Mouse (Mus musculus) hindbrain, embryonic 11.5 days (tissue): ENCODE results near the gene Wfdc6a. TPM values are rescaled to one million over a fixed set of nuclear protein-coding genes. Genes with fewer than 3 reads are reported as not detected.

Experiments used
- ATAC-seq: fragments of 200-750 bp; cut with Nextera tagmentation; 2 replicates; pipeline ENCODE4 v1.8.0; 2017; ENCODE audit warnings: mild to moderate bottlenecking, moderate TSS enrichment, moderate library complexity; ENCODE audit not compliant: low FRiP score
- DNase-seq: peaks from one replicate; pipeline ENCODE4 v3.0.0-alpha.2; 2015; ENCODE audit warnings: low spot score
- H3K27ac ChIP-seq: fragments of 300-500 bp; sonication (generic); 2 replicates; pipeline ENCODE4 v1.5.1; 2014; ENCODE audit warnings: mild to moderate bottlenecking, low read depth, low read length
- H3K27me3 ChIP-seq: fragments of 300-500 bp; sonication (generic); 2 replicates; pipeline ENCODE4 v1.6.1; 2014; ENCODE audit warnings: mild to moderate bottlenecking, low read length, moderate library complexity, mixed read lengths; ENCODE audit not compliant: control insufficient read depth, insufficient read depth
- H3K36me3 ChIP-seq: fragments of 300-500 bp; sonication (generic); 2 replicates; pipeline ENCODE4 v1.6.1; 2014; ENCODE audit warnings: mild to moderate bottlenecking, low read length, moderate library complexity, mixed read lengths; ENCODE audit not compliant: control insufficient read depth, insufficient read depth
- H3K4me1 ChIP-seq: fragments of 300-500 bp; sonication (generic); replicated peaks from 2 replicates; pipeline ENCODE4 v1.6.1; 2014; ENCODE audit warnings: low read length, mixed read lengths; ENCODE audit not compliant: control insufficient read depth, insufficient read depth
- H3K4me2 ChIP-seq: fragments of 300-500 bp; sonication (generic); replicated peaks from 2 replicates; pipeline ENCODE4 v1.6.1; 2014; ENCODE audit warnings: mild to moderate bottlenecking, low read depth, low read length
- H3K4me3 ChIP-seq: fragments of 300-500 bp; sonication (generic); 2 replicates; pipeline ENCODE4 v1.5.1; 2014; ENCODE audit warnings: low read depth, low read length
- H3K9ac ChIP-seq: fragments of 300-500 bp; sonication (generic); 2 replicates; pipeline ENCODE4 v1.6.1; 2014; ENCODE audit warnings: low read depth, low read length
- H3K9me3 ChIP-seq: fragments of 300-500 bp; sonication (generic); 2 replicates; pipeline ENCODE4 v1.6.1; 2016; ENCODE audit warnings: low read length; ENCODE audit not compliant: control insufficient read depth
- WGBS: fragments of 180-500 bp; shearing (Covaris S2); extraction: QIAGEN DNeasy Blood & Tissue Kit; methylation state at CpG from one replicate; pipeline ENCODE4 v1.1.7; 2014; 5-methylcytosine and 5-hydroxymethylcytosine counted together
- polyA plus RNA-seq: library from polyadenylated mRNA; unstranded; fragments of >200 nt; fragmentation: Nextera tagmentation; extraction: Ambion mirVana; gene quantifications from 2 replicates; pipeline ENCODE4 v1.2.1, GENCODE M21; 2014

Gene Wfdc6a
- polyA plus RNA-seq, 1 experiment from 2014 or later = not detected

DNA sequence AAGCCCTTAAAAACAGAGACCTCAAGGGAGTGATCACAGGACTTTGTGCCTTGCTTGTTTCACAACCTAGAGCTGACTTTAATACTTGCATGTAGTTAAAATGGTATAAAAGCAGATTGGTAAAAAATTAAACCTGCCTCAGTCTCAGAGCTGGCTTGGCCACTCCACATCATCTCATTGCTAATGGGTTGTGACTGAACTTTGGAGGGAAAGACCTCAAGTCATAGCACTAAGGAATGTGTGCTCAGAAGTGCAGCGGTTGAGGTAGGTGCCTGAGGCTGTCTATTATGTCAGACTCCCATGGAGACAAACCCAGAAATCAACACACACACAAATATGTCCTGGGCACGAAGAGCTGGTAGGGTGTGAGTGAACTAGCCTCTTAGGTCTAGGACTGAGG is 41.5 kb downstream of the Wfdc6a start:
- H3K27ac ChIP-seq = no peak overlapping the region
- H3K9me3 ChIP-seq = no peaks in the 10 kb centered on the region

DNA sequence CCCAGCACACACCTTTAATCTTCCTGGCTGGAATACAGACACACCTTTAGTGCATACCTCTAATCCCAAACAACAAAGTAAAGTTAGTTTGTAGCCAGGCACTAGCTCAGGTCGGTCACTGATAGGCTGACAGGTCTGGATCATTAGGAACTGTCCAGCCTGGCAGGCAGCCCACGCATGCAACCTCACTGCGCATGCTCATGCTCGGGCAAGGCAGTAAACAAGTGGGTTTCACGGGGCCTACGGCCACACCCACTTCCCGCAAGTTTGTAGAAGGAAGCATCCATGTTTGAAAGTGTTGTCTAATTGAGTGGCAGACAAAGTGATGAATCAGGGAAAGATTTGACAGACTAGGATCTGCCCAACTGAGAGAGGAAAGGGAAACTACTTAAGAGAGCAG is 42.6 kb downstream of the Wfdc6a start:
- DNase-seq = no peak
- no peaks in the 10 kb centered on the region for H3K4me1 ChIP-seq
- WGBS = 85% methylated on average over 7 of the region's 7 CpGs

More for the DNA sequence above, 41.5 kb downstream of the Wfdc6a start:
- no peak overlapping the region for H3K9ac ChIP-seq
- ATAC-seq (no peak), DNase-seq (no peak)
- H3K27me3 ChIP-seq = no peaks in the 10 kb centered on the region
- no peaks in the 10 kb centered on the region for H3K36me3 ChIP-seq
- no peak overlapping the region for H3K4me2 ChIP-seq
- no peaks in the 10 kb centered on the region for H3K4me1 ChIP-seq
- H3K4me3 ChIP-seq = no peak overlapping the region
- 68% methylated on average over 2 of the region's 2 CpGs for WGBS

DNA sequence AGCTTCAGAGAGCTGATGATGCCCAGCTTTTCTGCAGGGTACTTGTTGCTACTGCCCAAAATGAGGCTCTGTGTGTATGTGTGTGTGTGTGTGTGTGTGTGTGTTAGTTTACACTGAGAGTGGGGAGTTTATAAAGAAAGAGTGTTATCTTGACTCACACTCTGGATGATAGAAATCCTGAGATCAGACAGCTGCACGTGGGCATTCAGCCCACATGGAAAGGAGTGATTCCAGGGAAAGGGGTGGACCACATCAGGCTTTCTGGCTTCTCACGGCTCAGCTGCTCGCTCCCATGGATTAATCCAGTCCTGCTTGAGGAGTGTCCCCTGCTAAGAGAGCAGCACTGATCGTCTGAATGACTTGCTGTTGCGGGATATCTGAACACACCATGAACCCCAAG is 43.1 kb downstream of the Wfdc6a start:
- no peaks in the 10 kb centered on the region for H3K9me3 ChIP-seq
- H3K4me2 ChIP-seq = no peak overlapping the region
- no peak for ATAC-seq
- 84% methylated on average over 5 of the region's 5 CpGs for WGBS
- H3K27ac ChIP-seq = no peak overlapping the region
- H3K36me3 ChIP-seq = no peaks in the 10 kb centered on the region
- H3K4me1 ChIP-seq = no peaks in the 10 kb centered on the region
- no peak overlapping the region for H3K9ac ChIP-seq
- H3K4me3 ChIP-seq = no peak overlapping the region
- H3K27me3 ChIP-seq = no peaks in the 10 kb centered on the region
- DNase-seq = no peak

More for the DNA sequence above, 42.6 kb downstream of the Wfdc6a start:
- no peak overlapping the region for H3K9ac ChIP-seq
- H3K27ac ChIP-seq = no peak overlapping the region
- no peaks in the 10 kb centered on the region for H3K36me3 ChIP-seq
- ATAC-seq = no peak
- H3K4me2 ChIP-seq = no peak overlapping the region
- H3K27me3 ChIP-seq = no peaks in the 10 kb centered on the region
- no peaks in the 10 kb centered on the region for H3K9me3 ChIP-seq
- H3K4me3 ChIP-seq = no peak overlapping the region

DNA sequence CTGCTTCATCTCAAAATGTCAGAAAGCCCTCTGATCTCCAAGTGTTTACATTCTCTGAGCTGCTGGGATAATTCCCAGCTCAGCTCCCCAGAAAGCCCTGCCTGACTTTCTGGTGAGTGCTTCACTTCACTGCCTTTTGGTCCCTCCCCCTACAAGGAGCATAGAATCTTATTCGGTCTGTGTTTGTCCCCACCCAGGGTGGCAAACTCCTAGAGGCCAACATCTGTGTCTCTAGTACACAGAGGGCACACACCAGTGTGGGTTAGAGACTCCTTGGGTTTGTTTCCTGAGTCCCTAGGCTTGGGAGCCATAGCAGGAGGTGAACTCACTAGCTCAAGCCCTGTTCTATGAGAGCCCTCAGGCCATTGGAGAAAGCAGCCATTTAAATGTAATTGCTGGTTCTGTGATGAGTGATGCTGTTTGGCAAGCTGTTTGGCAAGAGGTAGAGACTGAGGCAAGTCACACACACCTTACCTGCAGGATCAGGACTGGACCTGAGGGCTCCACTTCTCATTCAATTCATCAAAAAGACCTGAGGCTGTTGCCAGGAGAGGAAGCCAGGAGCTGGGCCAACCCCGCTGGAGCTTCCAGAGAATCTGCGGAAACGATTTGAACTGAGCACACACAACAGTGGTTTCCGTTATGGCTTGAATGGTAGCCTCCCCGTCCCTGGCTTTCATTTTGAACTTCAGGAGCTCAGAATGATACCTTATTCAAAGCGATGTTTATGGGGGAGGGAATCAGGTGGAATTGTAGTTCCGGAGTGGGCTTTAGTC is 44.4 kb downstream of the Wfdc6a start:
- H3K4me1 ChIP-seq = no peaks in the 10 kb centered on the region
- ATAC-seq (no peak), DNase-seq (no peak)
- no peak overlapping the region for H3K4me3 ChIP-seq
- WGBS = 56% methylated on average over 8 of the region's 8 CpGs
- no peaks in the 10 kb centered on the region for H3K36me3 ChIP-seq
- no peak overlapping the region for H3K9ac ChIP-seq
- H3K4me2 ChIP-seq = no peak overlapping the region
- H3K9me3 ChIP-seq = no peaks in the 10 kb centered on the region
- no peak overlapping the region for H3K27ac ChIP-seq
- no peaks in the 10 kb centered on the region for H3K27me3 ChIP-seq

DNA sequence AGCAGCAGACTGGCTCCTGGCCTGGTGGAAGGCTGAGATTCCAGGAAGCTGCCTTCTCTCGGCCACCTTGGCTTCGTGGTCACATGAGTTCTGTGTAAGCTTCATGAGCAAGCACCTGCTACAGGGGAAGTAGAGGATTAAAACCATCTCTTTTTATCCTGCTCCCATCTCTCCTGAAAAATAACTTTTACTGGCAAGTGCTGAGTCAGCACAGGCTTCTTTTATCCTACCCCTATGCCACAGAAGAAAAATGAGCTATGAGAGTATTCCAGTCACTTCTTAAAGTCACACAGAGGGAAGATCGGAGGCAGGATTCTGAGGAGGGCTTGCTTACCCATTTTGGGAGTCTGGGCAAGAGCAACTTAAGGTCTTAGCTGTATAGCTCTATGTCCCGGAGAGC is 48.2 kb downstream of the Wfdc6a start:
- Histone ChIP-seq H3K36me3 (no peaks in the 10 kb centered on the region), H3K9me3 (no peaks in the 10 kb centered on the region), H3K4me1 (no peaks in the 10 kb centered on the region), H3K9ac (no peak overlapping the region), H3K4me2 (no peak overlapping the region), H3K4me3 (no peak overlapping the region), H3K27ac (no peak overlapping the region), H3K27me3 (no peaks in the 10 kb centered on the region)
- ATAC-seq (no peak), DNase-seq (no peak)
- WGBS = 85% methylated on average over 4 of the region's 4 CpGs

DNA sequence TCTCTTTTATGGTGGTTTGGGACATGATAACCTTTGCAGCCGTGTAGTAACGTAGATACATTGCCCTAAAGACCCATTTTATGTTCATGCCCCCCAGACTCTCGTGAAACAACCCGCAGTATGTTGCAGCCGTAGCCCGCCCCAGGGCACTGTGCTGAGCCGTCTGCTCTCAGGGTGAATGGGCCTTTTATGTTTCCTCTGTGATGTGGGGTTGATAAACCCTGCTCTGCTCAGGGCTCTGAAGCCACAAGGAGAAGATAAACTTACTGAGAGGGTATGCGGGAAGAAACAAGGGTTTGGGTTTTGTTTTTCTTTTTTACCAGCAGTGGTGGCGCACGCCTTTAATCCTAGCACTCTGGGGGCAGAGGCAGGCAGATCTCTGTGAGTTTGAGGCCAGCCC is 50.9 kb downstream of the Wfdc6a start:
- Histone ChIP-seq H3K36me3 (no peaks in the 10 kb centered on the region), H3K9ac (no peak overlapping the region), H3K4me3 (no peak overlapping the region), H3K27ac (no peak overlapping the region), H3K4me1 (no peaks in the 10 kb centered on the region), H3K4me2 (no peak overlapping the region), H3K9me3 (no peaks in the 10 kb centered on the region), H3K27me3 (no peaks in the 10 kb centered on the region)
- ATAC-seq = no peak
- WGBS = 82% methylated on average over 10 of the region's 10 CpGs
- DNase-seq = no peak

DNA sequence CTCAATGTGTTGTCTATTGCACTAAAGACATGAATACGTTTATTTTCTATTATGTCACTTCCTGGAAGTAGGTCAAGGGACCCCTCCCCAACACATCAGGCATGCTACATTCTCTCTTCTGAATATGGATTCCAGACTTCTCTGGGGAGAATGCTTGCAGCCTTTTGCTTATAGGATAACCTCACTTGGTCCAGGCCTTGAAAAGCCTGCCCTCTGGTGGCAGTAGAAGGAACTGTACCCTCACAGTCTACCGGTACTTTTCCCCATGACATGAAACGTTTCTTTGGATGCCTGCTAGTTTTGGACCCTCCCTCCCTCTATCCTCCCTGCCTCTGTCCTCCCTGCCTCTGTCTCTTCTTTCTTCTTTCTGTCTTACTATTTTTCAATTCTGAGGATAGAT is 54.1 kb downstream of the Wfdc6a start:
- Histone ChIP-seq H3K4me1 (no peaks in the 10 kb centered on the region), H3K36me3 (no peaks in the 10 kb centered on the region), H3K4me3 (no peak overlapping the region), H3K9me3 (no peaks in the 10 kb centered on the region), H3K27me3 (no peaks in the 10 kb centered on the region), H3K4me2 (no peak overlapping the region), H3K9ac (no peak overlapping the region), H3K27ac (no peak overlapping the region)
- no peak for ATAC-seq
- peak; percentile 82 for DNase-seq
- 11% methylated on average over 3 of the region's 3 CpGs for whole genome bisulfite sequencing

Other genes starting within 250 kb of the Wfdc6a start
- gene Slpi, start 196.4 kb downstream of the Wfdc6a start, polyA plus RNA-seq = 0.43 and 0.46 TPM in 2 replicates
- not detected in 2 replicates for gene Rbpjl, start 182.3 kb downstream of the Wfdc6a start, polyA plus RNA-seq
- 0.71 and 0.91 TPM in 2 replicates for gene Matn4, start 180.3 kb downstream of the Wfdc6a start, polyA plus RNA-seq
- gene Sdc4, start 141.6 kb downstream of the Wfdc6a start, polyA plus RNA-seq = 9.8 and 11.6 TPM in 2 replicates
- gene Sys1, start 128.5 kb downstream of the Wfdc6a start, polyA plus RNA-seq = 71.3 and 72.2 TPM in 2 replicates
- 4.8 and 5.4 TPM in 2 replicates for gene Gm20458, start 124.5 kb downstream of the Wfdc6a start, polyA plus RNA-seq
- not detected in 2 replicates for gene Trp53tg5, start 111.7 kb downstream of the Wfdc6a start, polyA plus RNA-seq
- gene Dbndd2, start 99.3 kb downstream of the Wfdc6a start, polyA plus RNA-seq = 2.4 and 3.8 TPM in 2 replicates
- gene Pigt, start 87.9 kb downstream of the Wfdc6a start, polyA plus RNA-seq = 47.9 and 56.8 TPM in 2 replicates
- 22.9 TPM in 2 replicates for gene Wfdc2, start 23.0 kb downstream of the Wfdc6a start, polyA plus RNA-seq
- gene Spint3, start 12.0 kb downstream of the Wfdc6a start, polyA plus RNA-seq = not detected in 2 replicates
- gene Eppin, start 8.1 kb upstream of the Wfdc6a start, polyA plus RNA-seq = not detected in 2 replicates
- gene Wfdc6b, start 28.1 kb upstream of the Wfdc6a start, polyA plus RNA-seq = not detected in 2 replicates
- not detected in 2 replicates for gene Wfdc8, start 28.2 kb upstream of the Wfdc6a start, polyA plus RNA-seq
- not detected in 2 replicates for gene Wfdc16, start 53.3 kb upstream of the Wfdc6a start, polyA plus RNA-seq
- gene Wfdc10, start 70.6 kb upstream of the Wfdc6a start, polyA plus RNA-seq = not detected in 2 replicates
- gene Wfdc9, start 71.1 kb upstream of the Wfdc6a start, polyA plus RNA-seq = not detected in 2 replicates
- not detected in 2 replicates for gene Wfdc11, start 88.6 kb upstream of the Wfdc6a start, polyA plus RNA-seq
- gene Wfdc13, start 99.7 kb upstream of the Wfdc6a start, polyA plus RNA-seq = 0.24 TPM in 1 of 2 replicates, not detected in the other
- gene Spint4, start 113.1 kb upstream of the Wfdc6a start, polyA plus RNA-seq = not detected in 2 replicates
- not detected in 2 replicates for gene Spint5, start 129.9 kb upstream of the Wfdc6a start, polyA plus RNA-seq
- gene Wfdc3, start 160.5 kb upstream of the Wfdc6a start, polyA plus RNA-seq = 0.53 and 1.0 TPM in 2 replicates
- gene Dnttip1, start 160.5 kb upstream of the Wfdc6a start, polyA plus RNA-seq = 79.4 and 81.5 TPM in 2 replicates
- gene Ube2c, start 184.5 kb upstream of the Wfdc6a start, polyA plus RNA-seq = 498 and 520 TPM in 2 replicates
- gene Tnnc2, start 194.5 kb upstream of the Wfdc6a start, polyA plus RNA-seq = 4.8 and 7.1 TPM in 2 replicates
- 8.6 and 11.6 TPM in 2 replicates for gene Snx21, start 200.4 kb upstream of the Wfdc6a start, polyA plus RNA-seq
- 11.9 and 12.8 TPM in 2 replicates for gene Acot8, start 219.4 kb upstream of the Wfdc6a start, polyA plus RNA-seq
- 13.3 and 13.7 TPM in 2 replicates for gene Zswim3, start 219.7 kb upstream of the Wfdc6a start, polyA plus RNA-seq
- 22.9 and 23.0 TPM in 2 replicates for gene Zswim1, start 237.2 kb upstream of the Wfdc6a start, polyA plus RNA-seq
- gene Spata25, start 243.1 kb upstream of the Wfdc6a start, polyA plus RNA-seq = not detected in 2 replicates
- gene Ctsa, start 247.4 kb upstream of the Wfdc6a start, polyA plus RNA-seq = 85.7 and 92.0 TPM in 2 replicates
- 3.0 and 4.4 TPM in 2 replicates for gene Neurl2, start 248.0 kb upstream of the Wfdc6a start, polyA plus RNA-seq